Mouse (Mus musculus) midbrain, embryonic 11.5 days (tissue): Measurements from ENCODE around the gene Pitpnc1. TPM values are rescaled to one million over a fixed set of nuclear protein-coding genes. Genes with fewer than 3 reads are reported as not detected.
A peak's percentile ranks its signal among the peaks of the same experiment; 100 is the strongest.

Experiments used
- ATAC-seq: fragments of 200-750 bp; cut with Nextera tagmentation; 2 replicates; pipeline ENCODE4 v1.8.0; 2017; ENCODE audit warnings: moderate TSS enrichment, moderate library complexity; ENCODE audit not compliant: low FRiP score
- DNase-seq: peaks from one replicate; pipeline ENCODE4 v3.0.0; 2015; ENCODE audit warnings: low spot score; ENCODE audit errors: missing footprints
- H3K27ac ChIP-seq: fragments of 300-500 bp; sonication (generic); 2 replicates; pipeline ENCODE4 v1.5.1; 2014; ENCODE audit warnings: low read depth, low read length
- H3K27me3 ChIP-seq: fragments of 300-500 bp; sonication (generic); 2 replicates; pipeline ENCODE4 v1.6.1; 2014; ENCODE audit warnings: mild to moderate bottlenecking, low read length, moderate library complexity, mixed read lengths; ENCODE audit not compliant: control insufficient read depth, insufficient read depth
- H3K36me3 ChIP-seq: fragments of 300-500 bp; sonication (generic); 2 replicates; pipeline ENCODE4 v1.6.1; 2014; ENCODE audit warnings: mild to moderate bottlenecking, low read length, moderate library complexity, mixed read lengths; ENCODE audit not compliant: control insufficient read depth, insufficient read depth
- H3K4me1 ChIP-seq: fragments of 300-500 bp; sonication (generic); 2 replicates; pipeline ENCODE4 v1.6.1; 2014; ENCODE audit warnings: low read length; ENCODE audit not compliant: control insufficient read depth, insufficient read depth
- H3K4me2 ChIP-seq: fragments of 300-500 bp; sonication (generic); 2 replicates; pipeline ENCODE4 v1.6.1; 2014; ENCODE audit warnings: mild to moderate bottlenecking, moderate library complexity
- H3K4me3 ChIP-seq: fragments of 300-500 bp; sonication (generic); 2 replicates; pipeline ENCODE4 v1.5.1; 2014; ENCODE audit warnings: low read depth, low read length
- H3K9ac ChIP-seq: fragments of 300-500 bp; sonication (generic); 2 replicates; pipeline ENCODE4 v1.6.1; 2014; ENCODE audit warnings: low read length
- H3K9me3 ChIP-seq: fragments of 300-500 bp; sonication (generic); 2 replicates; pipeline ENCODE4 v1.6.1; 2016; ENCODE audit warnings: low read length; ENCODE audit not compliant: control insufficient read depth
- WGBS: fragments of 180-500 bp; shearing (Covaris S2); extraction: QIAGEN DNeasy Blood & Tissue Kit; methylation state at CpG from one replicate; pipeline ENCODE4 v1.1.7; 2014; 5-methylcytosine and 5-hydroxymethylcytosine counted together
- polyA plus RNA-seq: library from polyadenylated mRNA; unstranded; fragments of >200 nt; fragmentation: Nextera tagmentation; extraction: Ambion mirVana; gene quantifications from 2 replicates; pipeline ENCODE4 v1.2.1, GENCODE M21; 2014

The Pitpnc1 gene
- polyA plus RNA-seq, 1 experiment from 2014 or later, result 29.9 TPM

GRCm38 (mm10) chr11:107159034-107159433 lies 311.5 kb downstream of the Pitpnc1 start:
- H3K9ac ChIP-seq, result no peak overlapping the region
- H3K27me3 ChIP-seq, result no peaks in the 10 kb centered on the region
- ATAC-seq, result no peak
- no peak overlapping the region for H3K4me3 ChIP-seq
- 25% methylated on average over 1 of the region's 1 CpGs for WGBS
- no peak overlapping the region for H3K4me2 ChIP-seq
- H3K36me3 ChIP-seq, result no peaks in the 10 kb centered on the region
- H3K9me3 ChIP-seq, result no peaks in the 10 kb centered on the region
- H3K4me1 ChIP-seq, result no peaks in the 10 kb centered on the region
- H3K27ac ChIP-seq, result no peak overlapping the region
- DNase-seq, result peak; percentile 82

Other genes starting within 250 kb of the Pitpnc1 start
- 232 and 254 TPM in 2 replicates for gene Psmd12, start 8.8 kb upstream of the Pitpnc1 start, polyA plus RNA-seq
- gene Helz, start 77.2 kb upstream of the Pitpnc1 start, polyA plus RNA-seq, result 18.1 and 18.3 TPM in 2 replicates
- 0.25 TPM in 1 of 2 replicates, not detected in the other for gene Cacng1, start 245.8 kb upstream of the Pitpnc1 start, polyA plus RNA-seq